Mouse (Mus musculus) MEL (cell line): ENCODE data around the gene March5. TPM values are rescaled to one million over a fixed set of nuclear protein-coding genes. Genes with fewer than 3 reads are reported as not detected.

Experiments used
- DNase-seq: peaks from one replicate; pipeline ENCODE4 v3.0.0; 2011; ENCODE audit warnings: low read depth, low spot score
- H3K27ac ChIP-seq: 2 replicates; pipeline ENCODE4 v1.5.1; 2012; ENCODE audit warnings: low read depth, mild to moderate bottlenecking, control low read depth, low read length, moderate library complexity; ENCODE audit not compliant: control insufficient read depth
- H3K27me3 ChIP-seq, 2 experiments: fragments of 150-350 bp in 1 of 2; sonication (generic) in 1 of 2; 2 replicates each; pipeline ENCODE4 v1.6.1; 2012; ENCODE audit warnings: low read length in 2 of 2, mild to moderate bottlenecking in 2 of 2, improper control_type of control experiment in 1 of 2, moderate library complexity in 1 of 2; ENCODE audit not compliant: insufficient read depth in 2 of 2, control insufficient read depth in 1 of 2
- H3K36me3 ChIP-seq, 2 experiments: 2 replicates each; pipeline ENCODE4 v1.6.1; 2012 to 2014; ENCODE audit warnings: low read length in 2 of 2, improper control_type of control experiment in 1 of 2, inconsistent platforms in 1 of 2, mild to moderate bottlenecking in 1 of 2; ENCODE audit not compliant: insufficient read depth in 2 of 2, control insufficient read depth in 1 of 2
- H3K4me1 ChIP-seq, 2 experiments: fragments of 150-350 bp in 1 of 2; sonication (generic) in 1 of 2; 2 replicates each; pipeline ENCODE4 v1.6.1; 2012; ENCODE audit warnings: low read length in 2 of 2, improper control_type of control experiment in 1 of 2, mild to moderate bottlenecking in 1 of 2; ENCODE audit not compliant: insufficient read depth in 2 of 2, control insufficient read depth in 1 of 2
- H3K4me3 ChIP-seq, 2 experiments: fragments of 150-350 bp in 1 of 2; sonication (generic) in 1 of 2; 2 replicates each; pipeline ENCODE4 v1.5.1; 2012; ENCODE audit warnings: low read depth in 2 of 2, low read length in 2 of 2, mild to moderate bottlenecking in 2 of 2, moderate library complexity in 2 of 2, control low read depth in 1 of 2, improper control_type of control experiment in 1 of 2; ENCODE audit not compliant: control insufficient read depth in 1 of 2, insufficient read depth in 1 of 2
- H3K79me2 ChIP-seq: 2 replicates; pipeline ENCODE4 v1.6.1; 2012; ENCODE audit warnings: mild to moderate bottlenecking, low read length, moderate library complexity; ENCODE audit not compliant: control insufficient read depth, poor library complexity, insufficient read depth
- H3K9ac ChIP-seq: 2 replicates; pipeline ENCODE4 v1.6.1; 2012; ENCODE audit warnings: low read depth, mild to moderate bottlenecking, control low read depth, low read length, moderate library complexity; ENCODE audit not compliant: control insufficient read depth, poor library complexity, severe bottlenecking
- H3K9me3 ChIP-seq: fragments of 150-350 bp; sonication (generic); replicated peaks from 2 replicates; pipeline ENCODE4 v1.6.1; 2012; ENCODE audit warnings: mild to moderate bottlenecking, low read length, improper control_type of control experiment, moderate library complexity; ENCODE audit not compliant: insufficient read depth
- BHLHE40 ChIP-seq: IDR thresholded peaks from 2 replicates; pipeline ENCODE4 v1.6.1; 2012; ENCODE audit warnings: low read depth, mild to moderate bottlenecking, inconsistent platforms, low read length, improper control_type of control experiment, borderline replicate concordance
- CHD1 ChIP-seq: IDR thresholded peaks from 2 replicates; pipeline ENCODE4 v1.6.1; 2012; ENCODE audit warnings: low read depth, mild to moderate bottlenecking, inconsistent platforms, low read length, improper control_type of control experiment
- CHD2 ChIP-seq: IDR thresholded peaks from 2 replicates; pipeline ENCODE4 v1.6.1; 2011; ENCODE audit warnings: low read length, improper control_type of control experiment
- CTCF ChIP-seq, 3 experiments: IDR thresholded peaks in 2 of 3; conservative IDR thresholded peaks in 1 of 3; 2 replicates each; pipeline ENCODE4 v1.5.1; 2011 to 2012; ENCODE audit warnings: low read length in 3 of 3, low read depth in 2 of 3, mild to moderate bottlenecking in 2 of 3, improper control_type of control experiment in 1 of 3, inconsistent platforms in 1 of 3, mixed read lengths in 1 of 3, moderate library complexity in 1 of 3; ENCODE audit not compliant: control insufficient read depth in 1 of 3, insufficient read depth in 1 of 3, poor library complexity in 1 of 3, severe bottlenecking in 1 of 3
- E2F4 ChIP-seq: IDR thresholded peaks from 2 replicates; pipeline ENCODE4 v1.6.1; 2011; ENCODE audit warnings: low read depth, low read length, improper control_type of control experiment, borderline replicate concordance
- ETS1 ChIP-seq: IDR thresholded peaks from 2 replicates; pipeline ENCODE4 v1.6.1; 2012; ENCODE audit warnings: low read depth, mild to moderate bottlenecking, inconsistent platforms, low read length, improper control_type of control experiment, moderate library complexity
- GABPA ChIP-seq: IDR thresholded peaks from 2 replicates; pipeline ENCODE4 v1.6.1; 2012; ENCODE audit warnings: low read depth, mild to moderate bottlenecking, inconsistent platforms, low read length, improper control_type of control experiment, moderate library complexity
- HCFC1 ChIP-seq: IDR thresholded peaks from 2 replicates; pipeline ENCODE4 v1.6.1; 2012; ENCODE audit warnings: low read depth, mild to moderate bottlenecking, inconsistent platforms, low read length, improper control_type of control experiment, moderate library complexity
- JUND ChIP-seq: IDR thresholded peaks from 2 replicates; pipeline ENCODE4 v1.6.1; 2011; ENCODE audit warnings: low read depth, mild to moderate bottlenecking, improper control_type of control experiment, low read length
- MAFK ChIP-seq: IDR thresholded peaks from 2 replicates; pipeline ENCODE4 v1.6.1; 2011; ENCODE audit warnings: low read depth, mild to moderate bottlenecking, low read length, improper control_type of control experiment, borderline replicate concordance
- MAZ ChIP-seq: IDR thresholded peaks from 2 replicates; pipeline ENCODE4 v1.6.1; 2012; ENCODE audit warnings: low read depth, mild to moderate bottlenecking, inconsistent platforms, low read length, improper control_type of control experiment
- MEF2A ChIP-seq: IDR thresholded peaks from 2 replicates; pipeline ENCODE4 v1.6.1; 2014; ENCODE audit warnings: low read depth, mild to moderate bottlenecking, inconsistent platforms, low read length, improper control_type of control experiment; ENCODE audit not compliant: poor library complexity, insufficient replicate concordance, severe bottlenecking; ENCODE audit errors: extremely low read depth
- MXI1 ChIP-seq: IDR thresholded peaks from 2 replicates; pipeline ENCODE4 v1.6.1; 2011; ENCODE audit warnings: mild to moderate bottlenecking, low read depth, low read length, improper control_type of control experiment
- MYB ChIP-seq: IDR thresholded peaks from 2 replicates; pipeline ENCODE4 v1.6.1; 2011; ENCODE audit warnings: mild to moderate bottlenecking, low read depth, low read length, improper control_type of control experiment
- MYC ChIP-seq: IDR thresholded peaks from 2 replicates; pipeline ENCODE4 v1.6.1; 2011; ENCODE audit warnings: low read depth, mild to moderate bottlenecking, low read length, improper control_type of control experiment, moderate library complexity
- NELFE ChIP-seq: IDR thresholded peaks from 2 replicates; pipeline ENCODE4 v1.6.1; 2011; ENCODE audit warnings: low read depth, low read length, improper control_type of control experiment
- NRF1 ChIP-seq: IDR thresholded peaks from 2 replicates; pipeline ENCODE4 v1.6.1; 2014; ENCODE audit warnings: low read depth, mild to moderate bottlenecking, inconsistent platforms, low read length, improper control_type of control experiment, moderate library complexity; ENCODE audit not compliant: poor library complexity, insufficient read depth, severe bottlenecking
- POLR2AphosphoS2 ChIP-seq: IDR thresholded peaks from 2 replicates; pipeline ENCODE4 v1.6.1; 2011; ENCODE audit warnings: low read length, improper control_type of control experiment
- RAD21 ChIP-seq: IDR thresholded peaks from 2 replicates; pipeline ENCODE4 v1.6.1; 2011; ENCODE audit warnings: mild to moderate bottlenecking, low read depth, low read length, improper control_type of control experiment
- RCOR1 ChIP-seq: IDR thresholded peaks from 2 replicates; pipeline ENCODE4 v1.6.1; 2012; ENCODE audit warnings: low read depth, mild to moderate bottlenecking, inconsistent platforms, low read length, improper control_type of control experiment
- SIN3A ChIP-seq: IDR thresholded peaks from 2 replicates; pipeline ENCODE4 v1.6.1; 2012; ENCODE audit warnings: low read length, improper control_type of control experiment, inconsistent platforms
- SMC3 ChIP-seq: IDR thresholded peaks from 2 replicates; pipeline ENCODE4 v1.6.1; 2011; ENCODE audit warnings: low read depth, low read length, improper control_type of control experiment
- TBP ChIP-seq: IDR thresholded peaks from 2 replicates; pipeline ENCODE4 v1.8.0; 2011; ENCODE audit warnings: low read depth, low read length, improper control_type of control experiment
- TCF12 ChIP-seq: IDR thresholded peaks from 2 replicates; pipeline ENCODE4 v1.6.1; 2014; ENCODE audit warnings: low read depth, mild to moderate bottlenecking, inconsistent platforms, low read length, improper control_type of control experiment, moderate library complexity
- UBTF ChIP-seq: IDR thresholded peaks from 2 replicates; pipeline ENCODE4 v1.6.1; 2012; ENCODE audit warnings: low read depth, mild to moderate bottlenecking, inconsistent platforms, low read length, improper control_type of control experiment, moderate library complexity, borderline replicate concordance; ENCODE audit not compliant: insufficient read depth
- USF1 ChIP-seq: IDR thresholded peaks from 2 replicates; pipeline ENCODE4 v1.6.1; 2014; ENCODE audit warnings: low read depth, mild to moderate bottlenecking, inconsistent platforms, low read length, improper control_type of control experiment, moderate library complexity
- USF2 ChIP-seq, 2 experiments: IDR thresholded peaks; 2 replicates each; pipeline ENCODE4 v1.6.1; 2011 to 2012; ENCODE audit warnings: improper control_type of control experiment in 2 of 2, low read length in 2 of 2, borderline replicate concordance in 1 of 2, inconsistent platforms in 1 of 2, low read depth in 1 of 2, mild to moderate bottlenecking in 1 of 2; ENCODE audit not compliant: insufficient read depth in 1 of 2
- ZC3H11A ChIP-seq: IDR thresholded peaks from 2 replicates; pipeline ENCODE4 v1.6.1; 2012; ENCODE audit warnings: low read depth, mild to moderate bottlenecking, inconsistent platforms, low read length, improper control_type of control experiment
- ZMIZ1 ChIP-seq: IDR thresholded peaks from 2 replicates; pipeline ENCODE4 v1.6.1; 2012; ENCODE audit warnings: low read depth, mild to moderate bottlenecking, inconsistent platforms, low read length, improper control_type of control experiment, moderate library complexity
- ZNF384 ChIP-seq: IDR thresholded peaks from 2 replicates; pipeline ENCODE4 v1.6.1; 2012; ENCODE audit warnings: low read depth, mild to moderate bottlenecking, inconsistent platforms, low read length, improper control_type of control experiment
- polyA plus RNA-seq, 2 experiments: library from polyadenylated mRNA; stranded (reverse) in 1 of 2; unstranded in 1 of 2; fragments of >175 nt in 1 of 2; fragments of >200 nt in 1 of 2; gene quantifications; 2 replicates each; pipeline versions ENCODE4 v1.2.1 to v1.2.4; 2012; ENCODE audit warnings: low replicate concordance in 2 of 2, low read depth in 1 of 2; ENCODE audit not compliant: insufficient read length in 2 of 2, insufficient read depth in 1 of 2, missing spikeins in 1 of 2
- total RNA-seq: library from RNA; depleted of rRNA; stranded (reverse); fragments of 300-350 nt; gene quantifications from 2 replicates; pipeline ENCODE4 v1.2.3, GENCODE M21; 2012

March5 gene
- total and polyA plus RNA-seq, 3 experiments: 68.5 to 83.5 TPM; not detected in 1

DNA sequence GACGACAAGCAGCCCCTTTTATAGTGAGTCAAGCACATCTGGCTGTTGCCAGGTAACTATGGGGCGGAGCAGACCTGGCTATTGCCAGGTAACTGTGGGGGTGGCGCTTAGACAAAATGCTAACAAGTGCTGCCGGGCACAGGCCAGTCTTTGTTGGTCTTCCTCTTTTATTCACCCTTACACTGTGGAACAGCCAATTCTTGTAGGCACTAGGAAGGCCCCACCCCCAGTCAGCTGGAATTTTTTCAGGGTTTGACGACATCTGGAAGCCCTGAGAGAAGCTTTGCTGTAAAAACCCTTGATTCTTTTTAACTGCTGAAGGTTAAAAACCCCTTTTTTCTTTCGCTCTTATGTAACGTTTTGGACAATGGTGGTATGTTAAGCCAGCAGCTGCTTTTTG lies 31.3 kb downstream of the March5 start:
- H3K4me1 ChIP-seq: peaks cover 17 to 30% of the 10 kb centered on the region in 2 experiments
- H3K9ac ChIP-seq: no peak overlapping the region
- DNase-seq: peak; percentile 49
- no peaks in the 10 kb centered on the region for H3K27me3 ChIP-seq
- H3K4me3 ChIP-seq: 0 out of 4 replicates have a peak overlapping the region, but pooled peaks of 1 of the 2 experiments have one; percentile 6
- H3K27ac ChIP-seq: peak overlapping the region; percentile 7; the same call in 1 of the 2 replicates
- no peaks in the 10 kb centered on the region for H3K9me3 ChIP-seq
- H3K79me2 ChIP-seq: no peaks in the 10 kb centered on the region
- TF ChIP-seq GABPA: no peak
- no peak for TF ChIP-seq MEF2A
- TF ChIP-seq RAD21: no peak
- no peak for TF ChIP-seq ZC3H11A
- no peak for TF ChIP-seq NRF1
- no peak for TF ChIP-seq MYC
- no peak for TF ChIP-seq SIN3A
- no peak for TF ChIP-seq SMC3
- no peak for TF ChIP-seq E2F4
- TF ChIP-seq ETS1: no peak
- TF ChIP-seq RCOR1: no peak
- H3K36me3 ChIP-seq: peaks cover 0 to 25% of the 10 kb centered on the region in 2 experiments; a peak in 2 of 4 replicates

DNA sequence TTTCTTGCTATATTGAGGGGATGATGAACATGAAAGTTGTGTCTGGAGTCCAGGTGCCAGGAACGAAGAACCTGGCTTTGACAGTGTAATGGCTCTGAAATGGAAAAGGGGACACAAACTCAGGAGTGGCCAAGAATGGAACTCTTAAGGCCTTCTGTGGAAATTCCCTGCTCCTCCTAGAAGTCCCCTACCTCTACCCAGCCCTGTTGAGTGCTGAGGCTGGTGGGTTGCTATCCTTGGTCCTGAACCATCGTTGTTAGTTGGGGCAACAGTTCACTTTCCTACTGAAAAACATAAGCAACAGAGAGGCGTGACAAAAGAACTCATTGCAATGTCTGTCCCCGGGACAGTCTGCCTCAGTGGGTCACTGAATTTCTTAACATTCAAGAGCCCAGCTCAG lies 31.8 kb downstream of the March5 start:
- 0 out of 2 replicates have a peak overlapping the region, but pooled peaks have one; percentile 2 for H3K27ac ChIP-seq
- H3K4me1 ChIP-seq: peaks cover 17 to 30% of the 10 kb centered on the region in 2 experiments
- H3K36me3 ChIP-seq: peaks cover 0 to 25% of the 10 kb centered on the region in 2 experiments; a peak in 2 of 4 replicates
- DNase-seq: peak; percentile 88
- no peak overlapping the region for H3K9ac ChIP-seq
- H3K27me3 ChIP-seq: no peaks in the 10 kb centered on the region
- no peak overlapping the region for H3K4me3 ChIP-seq
- H3K79me2 ChIP-seq: no peaks in the 10 kb centered on the region
- H3K9me3 ChIP-seq: no peaks in the 10 kb centered on the region
- TF ChIP-seq MYC (no peak), USF1 (no peak), RCOR1 (no peak), CTCF (IDR thresholded peaks at IDR 0.05 in 2 of 3, conservative IDR thresholded peaks at IDR 0.05 in 1 of 3; ENCODE audit: control insufficient read depth in 1 of 3, insufficient read depth in 1 of 3, low read depth in 2 of 3, low read length in 3 of 3, poor library complexity in 1 of 3, severe bottlenecking in 1 of 3) (no peak), NELFE (no peak), JUND (no peak), MAFK (no peak), TCF12 (no peak), UBTF (no peak), MXI1 (peak; percentile 90), SMC3 (0 out of 2 replicates have a peak, but pooled peaks have one; percentile 16), POLR2AphosphoS2 (no peak), MYB (no peak), TBP (no peak), MEF2A (no peak), USF2 (IDR thresholded peaks at IDR 0.05; ENCODE audit: borderline replicate concordance in 1 of 2, insufficient read depth in 1 of 2, low read depth in 1 of 2, low read length in 2 of 2) (no peak), HCFC1 (peak; percentile 16; the same call in 1 of the 2 replicates), ZNF384 (no peak), CHD2 (no peak), ZC3H11A (no peak), SIN3A (peak; percentile 97), GABPA (no peak), CHD1 (no peak), BHLHE40 (no peak), MAZ (0 out of 2 replicates have a peak, but pooled peaks have one; percentile 30), ZMIZ1 (no peak), RAD21 (no peak)
